Mouse (Mus musculus): ENCODE measurements around the gene Vmn1r65. TPM values are rescaled to one million over a fixed set of nuclear protein-coding genes. Genes with fewer than 3 reads are reported as not detected.

Vmn1r65 gene
- not detected for polyA plus RNA-seq (2014; fragmentation: Illumina TruSeq; extraction: RNeasy Lipid Tissue Mini Kit (QIAGEN cat#74804); ENCODE audit: low read depth, low replicate concordance)

GRCm38 (mm10) chr7:6010910-6011309, at the start of gene Vmn1r65:
Vmn1r65 (minus strand) TSS chr7:6011010.

DNA sequence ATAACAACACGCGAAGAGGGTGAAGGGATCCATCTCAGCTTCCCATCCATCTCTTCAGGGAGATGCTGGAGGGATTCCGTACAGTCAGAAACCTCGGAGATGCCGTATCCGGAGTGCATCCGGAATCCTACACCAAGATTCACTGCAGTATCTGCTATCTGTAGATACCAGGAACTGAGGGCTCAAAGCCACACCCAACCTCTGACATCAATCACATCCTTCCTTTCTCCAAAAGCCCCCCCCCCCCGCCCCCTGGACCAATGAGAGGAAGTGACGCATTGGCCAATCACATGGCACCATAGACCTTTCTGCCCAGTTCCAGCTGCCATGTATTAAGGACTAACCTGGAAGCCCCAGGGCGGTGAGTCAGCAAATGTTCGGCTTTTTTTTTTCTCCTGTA, 34.1 kb upstream of the Vmn1r65 start, which contains the start of gene Nlrp4c:
TSS of gene Nlrp4c (plus strand) at position 301 of the 400 bp plus-strand sequence.

Other genes starting within 250 kb of the Vmn1r65 start
- gene Vmn1r63, start 205.6 kb downstream of the Vmn1r65 start, polyA plus RNA-seq (2014; fragmentation: Illumina TruSeq; extraction: RNeasy Lipid Tissue Mini Kit (QIAGEN cat#74804); ENCODE audit: low read depth, low replicate concordance): not detected
- not detected for gene Vmn1r64, start 126.5 kb downstream of the Vmn1r65 start, polyA plus RNA-seq (2014; fragmentation: Illumina TruSeq; extraction: RNeasy Lipid Tissue Mini Kit (QIAGEN cat#74804); ENCODE audit: low read depth, low replicate concordance)
- gene Nlrp4c, start 34.2 kb upstream of the Vmn1r65 start, polyA plus RNA-seq (2014; fragmentation: Illumina TruSeq; extraction: RNeasy Lipid Tissue Mini Kit (QIAGEN cat#74804); ENCODE audit: low read depth, low replicate concordance): not detected
- 5.1 TPM for gene Zfp787, start 145.0 kb upstream of the Vmn1r65 start, polyA plus RNA-seq (2014; fragmentation: Illumina TruSeq; extraction: RNeasy Lipid Tissue Mini Kit (QIAGEN cat#74804); ENCODE audit: low read depth, low replicate concordance)
- 7.1 TPM for gene Zfp444, start 161.2 kb upstream of the Vmn1r65 start, polyA plus RNA-seq (2014; fragmentation: Illumina TruSeq; extraction: RNeasy Lipid Tissue Mini Kit (QIAGEN cat#74804); ENCODE audit: low read depth, low replicate concordance)
- not detected for gene Galp, start 186.1 kb upstream of the Vmn1r65 start, polyA plus RNA-seq (2014; fragmentation: Illumina TruSeq; extraction: RNeasy Lipid Tissue Mini Kit (QIAGEN cat#74804); ENCODE audit: low read depth, low replicate concordance)
- gene Zscan5b, start 211.3 kb upstream of the Vmn1r65 start, polyA plus RNA-seq (2014; fragmentation: Illumina TruSeq; extraction: RNeasy Lipid Tissue Mini Kit (QIAGEN cat#74804); ENCODE audit: low read depth, low replicate concordance): not detected
- not detected for gene Epp13, start 241.7 kb upstream of the Vmn1r65 start, polyA plus RNA-seq (2014; fragmentation: Illumina TruSeq; extraction: RNeasy Lipid Tissue Mini Kit (QIAGEN cat#74804); ENCODE audit: low read depth, low replicate concordance)